Comparison of ENCODE assay signal across 9 mouse cellular contexts in the genomic region with DNA sequence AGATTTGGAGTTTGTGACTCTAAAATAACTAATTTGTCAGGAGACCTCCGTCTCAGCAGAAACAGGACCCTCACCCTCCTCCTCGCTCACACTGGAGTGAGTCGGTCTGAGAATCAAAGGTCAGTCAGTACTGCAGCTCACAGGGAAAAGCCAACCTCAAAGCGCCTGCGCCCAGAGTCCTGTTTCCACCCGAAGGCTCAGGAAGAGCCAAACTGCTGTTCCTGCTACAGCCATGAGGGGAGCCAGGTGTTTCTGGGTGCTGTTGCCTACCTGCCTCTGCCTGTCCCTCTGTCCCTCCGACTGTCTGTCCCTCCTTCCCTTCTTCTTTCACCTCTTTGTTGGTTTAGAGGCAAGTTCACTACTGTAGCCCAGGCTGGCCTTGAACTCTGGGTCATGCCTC. TPM values are rescaled to one million over a fixed set of nuclear protein-coding genes. Genes with fewer than 3 reads are reported as not detected.
DNase-seq lines count a peak whose midpoint lies in the region; ATAC-seq and TF ChIP-seq lines count a peak whose summit lies in the region.
"Had no signal": no experiment of that assay in that cellular context is flagged by ENCODE, and none has a peak within 500 bp of the region (broad histone marks: within the 10 kb centered on the region; RNA-seq: fewer than 3 reads in every experiment).

No protein-coding gene starts in this region.

- H3K4me1 ChIP-seq in lung, embryonic 14.5 days (ENCODE audit: insufficient read depth), result no peaks in the 10 kb centered on the region
- peaks cover 10% of the 10 kb centered on the region for H3K4me1 ChIP-seq in embryonic facial prominence, embryonic 13.5 days
- peaks cover 9% of the 10 kb centered on the region for H3K4me1 ChIP-seq in liver, embryonic 15.5 days (replicated peaks)

- H3K9me3 ChIP-seq in lung, embryonic 14.5 days (ENCODE audit: low read depth, low read length), result no peaks in the 10 kb centered on the region
- no peaks in the 10 kb centered on the region for H3K9me3 ChIP-seq in embryonic facial prominence, embryonic 13.5 days
- H3K9me3 ChIP-seq in liver, embryonic 15.5 days (replicated peaks), result no peaks in the 10 kb centered on the region

- intact Hi-C loops in left cerebral cortex, adult 2 months (cut with DNase I), result no loop called here

- H3K4me2 ChIP-seq in lung, embryonic 14.5 days, result peak overlapping the region; percentile 53
- H3K4me2 ChIP-seq in embryonic facial prominence, embryonic 13.5 days, result peak overlapping the region; percentile 62
- peak overlapping the region; percentile 54 for H3K4me2 ChIP-seq in liver, embryonic 15.5 days

- peaks cover 11% of the 10 kb centered on the region; the same call in 1 of the 2 replicates for H3K27me3 ChIP-seq in lung, embryonic 14.5 days (ENCODE audit: insufficient read depth, low read length)
- peaks cover 25% of the 10 kb centered on the region for H3K27me3 ChIP-seq in embryonic facial prominence, embryonic 13.5 days
- peaks cover 32% of the 10 kb centered on the region for H3K27me3 ChIP-seq in liver, embryonic 15.5 days

- peak; percentile 41; the same call in 1 of the 2 replicates for TF ChIP-seq CTCF in lung, embryonic 14.5 days (IDR thresholded peaks at IDR 0.05; ENCODE audit: low read depth)
- no peak; the same call in 1 of the 2 replicates for TF ChIP-seq CTCF in left cerebral cortex, adult 2 months (IDR thresholded peaks at IDR 0.05)

- H3K27ac ChIP-seq in lung, embryonic 14.5 days (ENCODE audit: low read depth), result no peak overlapping the region
- no peak overlapping the region for H3K27ac ChIP-seq in embryonic facial prominence, embryonic 13.5 days
- no peak overlapping the region for H3K27ac ChIP-seq in liver, embryonic 15.5 days (replicated peaks)
- H3K27ac ChIP-seq in left cerebral cortex, adult 2 months, result no peak overlapping the region

- no peak for DNase-seq in lung, embryonic 14.5 days
- DNase-seq in lung, postnatal 14 days, result no peak
- peak; percentile 51 to 61 for DNase-seq in kidney, adult 8-10 months
- no peak for DNase-seq in left cerebral cortex, adult 2 months (ENCODE audit: extremely low spot score in 1 of 2, low spot score in 2 of 2)
- no peak for DNase-seq in urinary bladder, postnatal 10 days (ENCODE audit: low spot score)

- H3K4me3 ChIP-seq in lung, embryonic 14.5 days (ENCODE audit: low read depth, low read length), result no peak overlapping the region
- peak overlapping the region; percentile 34; the same call in 1 of the 2 replicates for H3K4me3 ChIP-seq in embryonic facial prominence, embryonic 13.5 days
- H3K4me3 ChIP-seq in liver, embryonic 15.5 days (replicated peaks), result no peak overlapping the region
- no peak overlapping the region for H3K4me3 ChIP-seq in left cerebral cortex, adult 2 months

- no peaks in the 10 kb centered on the region for H3K36me3 ChIP-seq in lung, embryonic 14.5 days (ENCODE audit: insufficient read depth)
- no peaks in the 10 kb centered on the region for H3K36me3 ChIP-seq in embryonic facial prominence, embryonic 13.5 days
- no peaks in the 10 kb centered on the region for H3K36me3 ChIP-seq in liver, embryonic 15.5 days (replicated peaks)

- ATAC-seq in lung, embryonic 14.5 days (ENCODE audit: insufficient read depth), result no peak
- ATAC-seq in embryonic facial prominence, embryonic 13.5 days (ENCODE audit: insufficient number of reproducible peaks, insufficient read depth, low FRiP score, low TSS enrichment, low read depth), result no peak
- no peak for ATAC-seq in liver, embryonic 15.5 days (ENCODE audit: insufficient read depth)
- ATAC-seq in megakaryocyte progenitor cell, adult 5-6 weeks (replicated peaks; ENCODE audit: poor library complexity), result no peak

- H3K9ac ChIP-seq in lung, embryonic 14.5 days, result no peak overlapping the region
- H3K9ac ChIP-seq in embryonic facial prominence, embryonic 13.5 days, result no peak overlapping the region
- H3K9ac ChIP-seq in liver, embryonic 15.5 days, result no peak overlapping the region

- 22% methylated on average over 7 of the region's 7 CpGs for WGBS in lung, embryonic 14.5 days
- 17% methylated on average over 7 of the region's 7 CpGs for WGBS in embryonic facial prominence, embryonic 13.5 days
- 48% methylated on average over 7 of the region's 7 CpGs for WGBS in liver, embryonic 15.5 days (ENCODE audit: insufficient replicate concordance)

RNA-seq across cellular contexts. Expression of gene 4930539E08Rik, which starts 5.0 kb away (rescaled TPM):
- 0.37 TPM in 1 of 2 replicates, not detected in the other for polyA plus RNA-seq in lung, embryonic 14.5 days (2014; fragmentation: Nextera tagmentation; extraction: Ambion mirVana)
- polyA plus RNA-seq in embryonic facial prominence, embryonic 13.5 days (2015; fragmentation: Nextera tagmentation; extraction: Ambion mirVana), result 0.29 and 0.41 TPM in 2 replicates
- polyA plus RNA-seq in liver, embryonic 15.5 days (2015; fragmentation: Nextera tagmentation; extraction: Ambion mirVana), result 0.07 and 0.08 TPM in 2 replicates
- total RNA-seq in left cerebral cortex, adult 2 months (2021), result 10 to 100 TPM in 1 of 2 experiments, 1 to 10 TPM in 1; 9.4 to 11.2 TPM
- total RNA-seq in megakaryocyte progenitor cell, adult 5-6 weeks (2015), result 0.66 and 1.4 TPM in 2 replicates
- total RNA-seq in megakaryocyte progenitor cell, adult 5-6 weeks (2017), result 0.96 and 1.1 TPM in 2 replicates

RNA-seq across cellular contexts. Expression of gene Pxt1, which starts 33.5 kb away (rescaled TPM):
- polyA plus RNA-seq in lung, embryonic 14.5 days (2014; fragmentation: Nextera tagmentation; extraction: Ambion mirVana), result 0.19 and 0.82 TPM in 2 replicates
- not detected in 2 replicates for polyA plus RNA-seq in embryonic facial prominence, embryonic 13.5 days (2015; fragmentation: Nextera tagmentation; extraction: Ambion mirVana)
- 0.25 and 0.26 TPM in 2 replicates for polyA plus RNA-seq in liver, embryonic 15.5 days (2015; fragmentation: Nextera tagmentation; extraction: Ambion mirVana)
- not detected for total RNA-seq in left cerebral cortex, adult 2 months (2021)
- 0.66 and 0.77 TPM in 2 replicates for total RNA-seq in megakaryocyte progenitor cell, adult 5-6 weeks (2015)
- total RNA-seq in megakaryocyte progenitor cell, adult 5-6 weeks (2017), result 0.27 TPM in 1 of 2 replicates, not detected in the other
- polyA plus RNA-seq: frontal cortex, adult 2 months had no signal

RNA-seq across cellular contexts. Expression of gene Kctd20, which starts 41.6 kb away (rescaled TPM):
- polyA plus RNA-seq in lung, embryonic 14.5 days (2014; fragmentation: Nextera tagmentation; extraction: Ambion mirVana), result 89.4 and 91.5 TPM in 2 replicates
- polyA plus RNA-seq in embryonic facial prominence, embryonic 13.5 days (2015; fragmentation: Nextera tagmentation; extraction: Ambion mirVana), result 99.9 and 103 TPM in 2 replicates
- polyA plus RNA-seq in liver, embryonic 15.5 days (2015; fragmentation: Nextera tagmentation; extraction: Ambion mirVana), result 74.6 and 80.9 TPM in 2 replicates
- total RNA-seq in left cerebral cortex, adult 2 months (2021), result 10 to 100 TPM; 65.2 to 74.7 TPM
- 74.0 and 89.7 TPM in 2 replicates for total RNA-seq in megakaryocyte progenitor cell, adult 5-6 weeks (2015)
- total RNA-seq in megakaryocyte progenitor cell, adult 5-6 weeks (2017), result 130 and 137 TPM in 2 replicates

RNA-seq across cellular contexts. Expression of gene Pnpla1, which starts 51.9 kb away (rescaled TPM):
- polyA plus RNA-seq in lung, embryonic 14.5 days (2014; fragmentation: Nextera tagmentation; extraction: Ambion mirVana), result 0.05 TPM in 1 of 2 replicates, not detected in the other
- 0.26 and 0.98 TPM in 2 replicates for polyA plus RNA-seq in embryonic facial prominence, embryonic 13.5 days (2015; fragmentation: Nextera tagmentation; extraction: Ambion mirVana)
- polyA plus RNA-seq in liver, embryonic 15.5 days (2015; fragmentation: Nextera tagmentation; extraction: Ambion mirVana), result 0.06 and 0.13 TPM in 2 replicates
- under 1 TPM; 0.61 to 0.66 TPM for total RNA-seq in left cerebral cortex, adult 2 months (2021)
- 0.02 and 0.10 TPM in 2 replicates for total RNA-seq in megakaryocyte progenitor cell, adult 5-6 weeks (2015)
- total RNA-seq in megakaryocyte progenitor cell, adult 5-6 weeks (2017), result 0.14 TPM in 1 of 2 replicates, not detected in the other

Comparison
In these comparisons a context has a peak if more than half of its experiments do, and no peak if none do; other contexts are left out.
1. DNase-seq: peak in kidney, adult 8-10 months (2 of 2); none in lung, embryonic 14.5 days (single experiment), lung, postnatal 14 days (single experiment), left cerebral cortex, adult 2 months (0 of 2) and urinary bladder, postnatal 10 days (single experiment).
2. Peak in every context shown above with its lines, with median percentiles within 50 percentile points of each other: H3K4me2 ChIP-seq.